Mouse (Mus musculus) small intestine, adult 2 months (tissue): Measurements from ENCODE around the gene Naaladl1.
A peak's percentile ranks its signal among the peaks of the same experiment; 100 is the strongest.

Experiments
- CTCF ChIP-seq: fragments of 200-500 bp; IDR thresholded peaks from 2 replicates; pipeline ENCODE4 v1.5.1; 2012; ENCODE audit warnings: low read depth, mild to moderate bottlenecking, control low read depth, inconsistent platforms, low read length, moderate library complexity, mixed read lengths; ENCODE audit not compliant: insufficient replicate concordance, insufficient read length; ENCODE audit errors: extremely low read depth
- POLR2A ChIP-seq: fragments of 200-500 bp; IDR thresholded peaks from 2 replicates; pipeline ENCODE4 v1.6.1; 2012; ENCODE audit warnings: low read depth, mild to moderate bottlenecking, control low read depth, inconsistent platforms, low read length, moderate library complexity

DNA sequence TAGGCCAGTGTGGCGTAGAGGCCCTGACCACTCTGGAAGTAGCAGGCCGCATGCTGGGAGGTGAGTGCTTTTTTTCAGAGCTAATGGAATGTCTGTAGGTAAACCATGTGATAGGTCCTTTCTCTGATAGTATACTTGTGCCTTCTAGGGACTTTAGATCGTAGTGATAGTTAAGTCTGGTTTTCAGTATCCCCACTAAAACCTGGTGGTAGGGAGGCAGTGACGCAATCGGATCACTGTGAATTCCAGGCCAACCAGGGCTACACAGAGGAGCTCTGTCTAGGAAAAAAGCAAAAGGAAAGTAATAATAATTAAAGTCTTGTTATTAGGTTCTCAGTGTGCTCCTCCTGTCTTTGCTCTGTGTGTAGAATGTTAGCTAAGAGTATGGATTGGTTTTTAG, 47.1 kb upstream of the Naaladl1 start:
- peak; percentile 4; the same call in 1 of the 2 replicates for TF ChIP-seq CTCF
- no peak for TF ChIP-seq POLR2A
